Mouse (Mus musculus) urinary bladder, postnatal 14 days (tissue): ENCODE measurements at regions not wholly inside any gene's neighbourhood (a gene's known extent, or its start where the extent isn't known, plus 50 kb on each side); places are given as distances from the start of the nearest gene placed in this dataset.
"Not testable (repeated sequence)": the region's sequence is repeated elsewhere in the genome, so short reads cannot be mapped to it uniquely, and the experiment has no call there.

Experiments
- DNase-seq: peaks from one replicate; pipeline ENCODE4 v3.0.0; 2021; ENCODE audit warnings: low spot score

DNA sequence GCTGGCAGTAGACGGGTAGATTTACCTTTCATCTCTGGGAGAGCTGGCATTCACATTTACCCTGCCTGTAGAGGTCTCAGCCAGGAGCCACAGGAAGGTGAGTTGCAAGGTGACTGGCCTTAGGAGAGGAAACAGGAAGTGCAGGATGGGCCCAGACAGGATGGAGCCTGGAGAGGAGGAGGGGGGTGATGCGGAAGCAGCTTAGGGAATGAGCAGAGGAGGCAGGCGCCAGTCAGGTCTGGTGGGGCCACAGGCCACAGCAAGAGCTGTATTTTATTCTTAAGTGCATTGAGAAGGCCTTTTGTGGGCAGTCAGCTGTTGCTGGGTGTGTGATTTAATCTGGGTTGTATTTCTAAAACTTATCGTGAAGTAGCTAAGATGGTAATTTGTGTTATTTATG, 108.2 kb upstream of the Nxpe4 start:
- no peak for DNase-seq

DNA sequence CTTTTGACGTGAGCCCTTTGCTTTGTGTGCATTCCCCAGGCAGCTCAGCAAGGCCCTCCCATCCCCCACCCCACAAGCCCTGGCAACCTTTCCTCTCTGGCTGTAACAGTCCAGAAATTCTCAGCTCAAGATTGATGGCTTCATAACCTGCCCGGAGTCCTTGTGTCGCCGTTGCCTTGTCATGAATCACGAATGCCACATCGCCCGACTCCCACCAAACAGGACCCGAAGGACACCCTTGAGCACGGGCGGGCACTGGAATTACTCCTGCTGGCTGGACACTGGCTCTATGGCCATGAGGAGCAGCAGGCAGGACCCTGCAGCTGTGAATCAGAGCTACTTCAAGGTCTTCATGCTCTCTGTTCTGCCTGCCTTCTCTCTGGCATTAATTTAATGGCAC, 106.6 kb upstream of the Nxpe4 start:
- DNase-seq = no peak

DNA sequence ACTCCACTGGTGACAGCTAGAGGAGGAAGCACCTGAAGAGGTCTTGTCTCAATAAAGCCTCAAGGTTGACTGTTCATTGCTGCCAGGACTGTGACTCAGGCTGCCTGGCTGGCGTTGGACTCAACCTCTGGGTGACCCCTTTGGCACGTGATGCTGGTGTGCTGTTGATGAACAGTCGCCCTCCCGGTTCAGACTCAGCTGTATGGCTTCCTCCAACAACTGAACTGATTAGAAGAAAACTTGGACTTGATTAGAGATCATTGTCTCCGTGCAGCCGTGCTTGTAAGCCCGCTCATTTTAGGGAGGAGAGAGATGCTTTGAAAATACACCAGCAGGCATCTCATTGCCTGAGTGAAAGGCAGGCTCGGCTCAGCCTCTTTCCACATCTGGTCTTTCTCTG, 103.2 kb upstream of the Nxpe4 start:
- no peak for DNase-seq

DNA sequence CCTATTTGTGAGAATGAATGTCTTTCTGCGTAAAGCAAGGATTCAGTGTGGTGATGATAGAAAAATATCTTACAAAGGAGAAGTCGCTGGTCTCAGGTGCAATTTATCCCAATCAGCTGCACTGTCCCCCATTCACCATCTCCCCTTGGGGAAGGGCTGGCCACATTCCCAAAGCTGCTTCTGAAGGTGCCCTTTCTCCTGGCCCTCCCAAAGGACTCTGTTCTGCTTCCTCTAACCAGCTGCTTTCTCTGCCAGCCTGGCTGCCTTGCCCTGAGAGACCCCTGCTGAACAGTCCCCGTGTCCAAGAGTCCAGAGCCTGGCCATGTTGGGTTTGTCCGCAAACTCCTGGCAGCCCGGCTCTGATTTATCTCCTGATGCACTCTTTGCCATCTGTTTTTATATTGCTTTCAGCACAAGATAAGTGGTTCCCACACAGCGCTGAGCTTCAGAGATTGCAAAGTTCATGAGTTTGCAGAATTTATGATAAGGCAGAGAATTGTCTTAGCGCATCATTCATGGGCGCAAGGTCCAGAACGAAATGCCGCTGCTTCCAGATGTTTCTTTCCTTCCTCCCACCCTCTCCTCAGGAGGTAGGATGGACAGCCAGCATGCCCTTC, 102.2 kb upstream of the Nxpe4 start:
- DNase-seq = no peak

DNA sequence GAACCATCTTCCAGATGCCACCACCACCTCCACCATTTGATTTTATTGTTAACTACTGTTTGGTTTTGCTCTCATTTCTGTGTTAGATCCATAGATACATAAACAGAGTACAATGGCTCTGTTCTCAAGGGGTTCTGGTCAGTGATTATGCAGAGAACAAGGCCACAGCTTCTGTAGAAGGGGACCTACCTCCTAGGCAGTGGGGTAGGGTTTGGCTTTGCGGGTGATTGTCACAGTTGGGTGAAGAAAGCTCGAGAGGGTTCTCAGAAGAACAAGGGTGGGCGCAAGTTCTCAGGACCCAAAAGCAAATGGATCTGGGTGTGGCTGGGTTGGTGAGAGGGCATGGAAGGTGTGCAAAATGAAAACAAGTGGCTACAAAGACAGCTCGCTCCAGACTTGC, 100.8 kb upstream of the Nxpe4 start:
- no peak for DNase-seq

DNA sequence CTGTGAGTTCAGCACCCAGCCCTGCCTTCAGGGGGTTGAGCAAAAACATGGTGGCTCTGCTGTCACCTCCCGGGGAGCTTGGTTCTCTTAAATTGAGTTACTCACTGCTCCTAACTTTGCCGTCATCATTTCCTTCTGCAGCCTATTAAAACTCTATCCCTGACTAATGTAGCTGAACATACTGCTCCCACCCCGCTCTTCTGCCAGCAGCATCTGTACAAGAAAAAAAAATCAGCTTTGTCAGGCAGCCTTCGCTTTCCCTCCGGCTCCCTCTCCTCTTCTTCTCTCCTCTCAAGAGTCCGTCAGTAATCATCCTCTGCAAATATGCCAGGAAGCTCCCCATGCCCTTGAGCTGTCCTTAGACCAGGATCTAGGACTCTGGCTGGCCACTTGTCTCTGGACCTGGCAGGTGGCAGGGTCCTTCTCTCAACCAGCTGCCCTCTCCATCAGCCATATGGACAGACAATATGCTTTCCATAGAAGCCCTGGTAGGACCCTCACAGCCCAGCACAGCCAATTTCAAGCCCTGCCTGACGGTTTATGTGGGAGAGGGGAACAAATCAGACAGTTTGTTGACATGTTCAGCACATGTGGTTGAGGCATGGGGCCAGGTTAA, 95.0 kb upstream of the Nxpe4 start:
- DNase-seq = no peak

DNA sequence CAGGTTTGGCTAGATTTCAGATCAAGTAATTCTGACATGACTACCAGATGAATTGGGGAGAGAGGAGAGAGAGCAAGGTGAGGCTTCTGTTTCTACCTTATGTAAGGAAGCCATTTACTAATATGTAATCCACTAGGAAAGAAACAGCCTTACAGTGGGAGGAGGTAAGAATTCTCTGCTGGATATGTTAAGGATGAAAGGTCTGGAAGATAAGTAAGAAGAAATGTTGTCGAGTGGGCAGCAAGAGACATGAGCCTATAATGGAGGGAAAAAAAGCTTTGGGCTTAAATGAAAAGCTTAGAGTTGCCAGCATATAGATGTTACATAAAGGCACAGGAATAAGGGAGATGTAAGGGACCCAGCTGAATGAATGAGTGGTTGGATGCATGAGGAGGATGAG, 89.2 kb upstream of the Nxpe4 start:
- DNase-seq = no peak

DNA sequence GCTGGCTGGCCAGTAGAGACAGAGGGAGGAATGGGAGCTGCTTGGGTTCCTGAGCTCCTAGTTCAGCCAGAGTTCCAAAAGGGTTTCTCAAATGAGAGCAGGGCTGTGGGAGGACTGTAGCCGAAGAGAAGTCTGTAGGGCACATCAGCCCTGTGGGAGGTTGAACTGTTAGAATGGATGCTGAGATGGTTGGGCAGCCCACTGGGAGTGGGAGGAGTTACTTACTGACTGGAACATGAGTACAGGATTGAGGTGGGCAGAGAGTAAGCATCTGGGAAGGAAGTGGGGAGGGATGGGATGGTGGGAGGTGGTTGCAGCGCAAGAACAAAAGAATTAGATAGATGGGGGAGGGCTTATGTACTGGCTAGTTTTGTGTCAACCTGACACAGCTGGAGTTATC, 88.7 kb upstream of the Nxpe4 start:
- no peak for DNase-seq

DNA sequence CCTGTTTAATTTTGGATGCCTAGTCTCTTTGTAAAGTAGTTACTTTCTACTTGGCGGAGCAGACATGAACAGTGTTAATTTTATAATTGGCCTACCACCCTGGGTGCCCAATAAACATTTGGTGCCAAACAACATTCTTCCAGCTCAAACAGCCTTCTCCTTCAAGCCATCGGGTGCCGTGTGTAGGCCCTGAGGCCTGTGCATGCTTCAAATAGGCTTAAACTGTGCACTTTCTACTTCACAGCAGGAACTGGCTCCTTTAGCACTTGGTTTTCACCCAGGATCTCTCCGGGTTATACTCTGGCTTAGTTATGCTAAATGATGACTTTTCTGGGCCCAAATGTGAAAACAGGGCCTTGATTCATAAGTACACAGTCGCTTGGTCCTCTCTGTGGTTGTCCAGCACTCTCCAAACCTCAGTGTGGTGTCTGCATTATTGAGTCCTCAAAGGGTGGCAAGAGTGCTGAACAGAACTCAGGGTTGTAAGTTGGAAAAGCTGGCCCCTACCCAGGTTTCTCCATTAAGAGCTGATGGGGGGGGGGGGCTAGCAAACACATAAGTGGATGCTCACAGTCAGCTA, 86.1 kb upstream of the Nxpe4 start:
- no peak for DNase-seq

DNA sequence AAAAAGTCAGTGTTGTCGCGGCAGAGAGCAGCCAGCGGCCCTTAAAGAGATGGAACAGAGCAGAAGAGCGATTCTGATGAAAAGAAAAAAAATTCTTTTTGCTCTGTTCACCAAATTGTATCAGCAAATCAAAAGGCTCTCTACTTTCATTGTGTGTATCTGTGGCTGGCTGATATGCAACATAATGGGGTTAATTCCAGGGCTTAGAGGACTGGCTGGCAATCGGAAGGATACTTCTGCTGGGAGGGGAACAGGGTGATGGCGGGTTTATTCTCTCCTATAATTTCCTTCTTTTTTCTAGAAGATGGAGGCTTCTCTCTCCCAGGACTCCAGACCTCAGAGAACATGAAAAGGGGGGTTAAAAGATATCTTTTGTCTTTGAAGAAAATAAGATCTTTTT, 79.4 kb upstream of the Nxpe4 start:
- DNase-seq = no peak

DNA sequence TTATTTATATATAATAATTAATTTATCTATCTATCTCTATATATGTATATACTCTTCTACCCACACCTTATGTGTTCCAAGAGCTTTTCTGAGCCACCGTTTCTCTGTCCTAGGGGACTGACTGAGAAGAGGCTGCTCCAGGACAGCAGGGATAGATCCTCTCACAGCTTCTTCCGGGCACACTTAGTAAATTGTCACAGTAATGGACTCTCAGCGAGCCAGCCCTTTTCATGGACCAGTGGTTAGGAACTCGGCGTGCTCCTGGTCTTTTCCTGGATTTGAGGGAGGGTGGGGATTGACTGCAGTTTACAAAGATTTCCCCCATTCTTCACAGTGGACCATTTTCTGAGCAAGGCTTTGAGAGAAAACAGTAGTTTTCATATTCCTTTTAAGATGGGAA, 77.6 kb upstream of the Nxpe4 start:
- DNase-seq = not testable (repeated sequence)

DNA sequence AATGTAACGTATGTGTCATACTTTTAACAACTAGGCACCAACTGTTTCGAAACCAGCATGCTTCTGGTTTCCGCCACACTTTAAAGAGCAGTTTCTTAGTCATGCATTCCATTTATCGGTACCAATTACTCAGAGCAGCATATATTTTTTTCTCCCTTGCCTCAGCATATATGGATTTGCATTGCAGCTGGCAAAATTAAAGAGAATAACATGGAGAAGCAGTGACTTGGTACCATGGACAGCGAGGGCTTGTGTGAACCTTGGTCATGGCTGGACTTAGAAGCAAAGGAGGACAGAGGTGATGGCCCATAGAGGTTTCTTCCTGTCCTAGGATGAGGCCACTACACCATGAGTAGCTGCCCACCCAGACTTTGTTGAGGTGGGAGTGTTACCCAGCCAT, 72.2 kb upstream of the Nxpe4 start:
- no peak for DNase-seq

DNA sequence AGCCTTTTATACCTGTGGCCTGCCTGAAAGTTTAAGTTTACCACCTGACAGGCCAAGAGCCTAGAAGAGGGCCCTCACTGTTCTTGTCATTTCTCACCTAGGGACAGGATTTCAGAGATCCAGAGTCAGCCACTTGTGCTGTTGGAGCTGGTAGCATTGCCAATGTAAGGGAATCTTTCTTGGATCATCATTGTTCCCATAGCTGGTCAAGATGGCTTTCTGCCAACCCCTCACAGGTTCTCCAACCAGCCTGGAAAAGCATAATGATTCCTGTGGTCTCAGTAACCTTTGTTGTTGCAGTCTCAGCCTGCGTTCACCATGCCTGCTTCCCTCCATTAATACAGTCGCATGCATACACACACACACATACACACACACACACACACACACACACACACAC, 67.1 kb upstream of the Nxpe4 start:
- DNase-seq = no peak

DNA sequence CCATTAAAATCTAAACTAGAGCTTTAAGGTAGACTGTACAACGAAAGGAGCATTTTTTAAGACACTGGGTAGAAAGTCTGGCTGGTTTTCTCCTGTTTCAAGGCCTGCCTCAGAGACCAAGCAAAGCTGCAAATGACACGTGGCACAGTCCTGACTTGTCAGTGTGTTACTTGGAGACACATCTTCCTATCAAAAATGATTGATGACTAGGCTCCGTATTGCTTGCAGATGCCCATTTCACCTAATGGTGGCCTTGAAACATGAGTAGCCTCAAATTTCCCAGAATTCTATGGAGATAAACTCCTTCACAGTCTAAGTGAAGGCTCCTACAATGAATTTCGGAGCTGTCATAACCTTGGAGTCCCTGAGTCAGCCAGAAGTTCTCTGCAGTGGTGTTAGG, 62.0 kb upstream of the Nxpe4 start:
- no peak for DNase-seq

DNA sequence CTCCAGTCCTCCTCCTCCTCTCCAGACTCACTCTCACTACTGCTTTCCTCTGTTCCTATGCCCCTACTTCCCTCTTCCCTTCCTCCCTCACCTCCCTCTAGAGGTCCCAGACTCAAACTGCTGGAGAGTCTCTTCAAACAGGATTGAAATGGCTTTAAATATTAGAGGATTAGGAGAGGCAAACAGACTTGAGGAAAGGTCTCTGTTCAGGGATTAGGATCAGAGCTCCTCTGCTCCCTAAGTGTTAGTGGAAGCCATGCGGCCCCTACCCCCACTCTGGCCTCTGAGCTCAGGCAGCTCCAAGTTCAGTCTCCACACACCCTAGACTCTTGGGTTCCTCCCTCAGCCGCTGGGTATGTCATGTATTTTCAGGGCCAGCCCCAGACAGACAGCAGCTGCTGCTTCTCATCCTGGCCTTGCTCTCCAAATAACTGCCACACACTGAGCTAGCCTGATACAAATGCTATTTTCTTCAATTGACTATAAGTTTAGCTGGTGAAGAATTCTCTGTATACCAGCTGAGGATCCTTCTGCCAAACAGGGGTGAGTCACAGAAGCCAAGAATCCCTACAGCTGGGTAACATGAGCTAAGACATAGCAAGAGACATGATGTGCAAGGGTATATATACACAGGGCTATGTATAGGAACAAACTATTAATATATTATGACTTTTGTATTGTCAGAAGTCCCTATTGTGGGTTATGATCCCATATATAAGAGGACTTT, 55.2 kb upstream of the Nxpe4 start:
- peak; percentile 17 for DNase-seq

DNA sequence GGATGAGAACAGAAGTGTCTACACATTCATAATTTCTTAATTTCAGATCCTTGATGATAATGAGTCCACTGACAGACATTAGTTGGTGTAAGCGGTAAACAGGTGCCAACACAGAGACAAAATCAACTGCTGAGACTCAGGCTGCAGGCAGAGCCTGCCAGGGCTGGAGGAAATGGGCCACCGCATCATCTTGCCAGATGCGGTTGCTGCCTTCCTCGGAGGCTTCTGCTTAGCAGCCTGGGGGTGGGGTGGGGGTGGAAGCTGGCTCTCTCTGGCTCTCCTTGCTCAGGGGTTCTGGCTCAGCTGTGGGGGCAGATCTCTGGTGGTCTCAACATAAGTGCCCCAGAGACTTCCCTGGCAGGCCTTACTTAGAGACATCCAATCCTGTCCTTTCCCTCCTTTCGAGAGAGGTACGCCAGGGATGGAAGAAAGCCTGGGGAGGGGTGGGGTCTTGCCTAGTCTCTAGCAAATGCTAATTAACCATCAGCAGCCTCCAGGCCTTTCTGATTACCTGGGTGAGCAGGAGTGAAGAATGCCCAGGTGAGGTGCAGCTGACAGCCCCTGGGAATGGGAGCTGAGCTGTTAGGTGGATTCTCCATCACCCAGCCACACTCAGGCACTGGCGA, 52.7 kb upstream of the Nxpe4 start:
- DNase-seq = no peak

DNA sequence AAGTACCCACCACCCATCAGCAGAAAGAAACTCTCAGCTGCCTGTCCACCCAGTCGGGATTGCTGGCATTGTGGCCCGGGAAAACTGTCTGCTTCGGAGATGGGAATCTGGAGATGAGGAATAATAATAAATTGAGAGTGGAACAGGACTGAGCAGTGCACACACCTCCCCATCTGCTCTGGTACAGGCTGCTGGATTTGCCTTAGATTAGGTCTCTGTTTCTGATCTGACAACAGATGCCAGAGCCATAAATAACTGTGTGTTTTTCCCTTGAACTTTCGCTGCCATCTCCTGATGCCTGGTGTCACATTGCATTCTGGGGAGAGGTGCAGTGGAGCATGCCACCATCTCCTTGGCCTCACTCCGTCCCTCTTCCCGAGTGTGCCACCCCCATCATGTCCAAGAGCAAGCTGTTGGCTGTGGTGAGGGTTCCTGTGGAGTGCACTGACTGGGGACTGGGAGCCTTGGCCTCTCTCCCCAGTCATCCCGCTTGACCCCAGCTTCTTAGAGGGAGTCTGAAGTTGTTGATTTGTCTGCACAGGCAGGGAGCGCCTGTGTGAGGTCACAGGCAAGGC, 50.4 kb upstream of the Nxpe4 start:
- DNase-seq = no peak
